Mouse (Mus musculus) splenic B cell, adult 2 months (primary cell): ENCODE results near the gene Slc7a7.
A peak's percentile ranks its signal among the peaks of the same experiment; 100 is the strongest.

Source experiments
- DNase-seq: peaks from one replicate; pipeline ENCODE4 v3.0.0-alpha.2; 2011; ENCODE audit warnings: low read depth, low spot score
- H3K27me3 ChIP-seq: 2 replicates; pipeline ENCODE4 v1.6.1; 2012; ENCODE audit warnings: mild to moderate bottlenecking, low read length, moderate library complexity, mixed read lengths; ENCODE audit not compliant: control insufficient read depth, poor library complexity, insufficient read depth, severe bottlenecking
- H3K36me3 ChIP-seq: 2 replicates; pipeline ENCODE4 v1.6.1; 2012; ENCODE audit warnings: mild to moderate bottlenecking, low read length, moderate library complexity, mixed read lengths; ENCODE audit not compliant: control insufficient read depth, poor library complexity, insufficient read depth, severe bottlenecking

The Slc7a7 gene

GRCm38 (mm10) chr14:54426689-54427398 is 9.3 kb upstream of the Slc7a7 start, which contains the start of gene Mrpl52:
TSS of gene Mrpl52 (plus strand) at chr14:54426909.
- H3K36me3 ChIP-seq: no peaks in the 10 kb centered on the region
- DNase-seq: peak; percentile 75

GRCm38 (mm10) chr14:54426003-54426688 is 8.6 kb upstream of the Slc7a7 start:
- no peaks in the 10 kb centered on the region for H3K27me3 ChIP-seq
- DNase-seq: peak; percentile 43

More at GRCm38 (mm10) chr14:54426689-54427398, 9.3 kb upstream of the Slc7a7 start, which contains the start of gene Mrpl52:
- no peaks in the 10 kb centered on the region for H3K27me3 ChIP-seq

GRCm38 (mm10) chr14:54425540-54425939 is 8.0 kb upstream of the Slc7a7 start:
- no peaks in the 10 kb centered on the region for H3K36me3 ChIP-seq
- no peak for DNase-seq
- H3K27me3 ChIP-seq: no peaks in the 10 kb centered on the region

More at GRCm38 (mm10) chr14:54426003-54426688, 8.6 kb upstream of the Slc7a7 start:
- H3K36me3 ChIP-seq: no peaks in the 10 kb centered on the region

- no peaks in the 10 kb centered on the region for H3K27me3 ChIP-seq
- no peaks in the 10 kb centered on the region for H3K36me3 ChIP-seq
- DNase-seq: no peak
These were observed 7.1 kb upstream of the Slc7a7 start for GRCm38 (mm10) chr14:54424634-54425033.

- Histone ChIP-seq H3K27me3 (no peaks in the 10 kb centered on the region), H3K36me3 (no peaks in the 10 kb centered on the region)
- peak; percentile 57 for DNase-seq
These were observed 5.8 kb upstream of the Slc7a7 start for GRCm38 (mm10) chr14:54423406-54423805.

GRCm38 (mm10) chr14:54421014-54421413 is 3.4 kb upstream of the Slc7a7 start:
- Histone ChIP-seq H3K36me3 (no peaks in the 10 kb centered on the region), H3K27me3 (no peaks in the 10 kb centered on the region)
- DNase-seq: no peak

GRCm38 (mm10) chr14:54416830-54417229 is 750 bp downstream of the Slc7a7 start:
- H3K27me3 ChIP-seq: no peaks in the 10 kb centered on the region
- no peaks in the 10 kb centered on the region for H3K36me3 ChIP-seq
- peak; percentile 38 for DNase-seq

GRCm38 (mm10) chr14:54416229-54416775 is 1.3 kb downstream of the Slc7a7 start:
- no peaks in the 10 kb centered on the region for H3K36me3 ChIP-seq
- no peaks in the 10 kb centered on the region for H3K27me3 ChIP-seq
- no peak for DNase-seq

- Histone ChIP-seq H3K27me3 (no peaks in the 10 kb centered on the region), H3K36me3 (no peaks in the 10 kb centered on the region)
- DNase-seq: no peak
These were observed 2.1 kb downstream of the Slc7a7 start for GRCm38 (mm10) chr14:54415241-54416020.

GRCm38 (mm10) chr14:54413877-54414700 is 3.5 kb downstream of the Slc7a7 start:
- H3K36me3 ChIP-seq: no peaks in the 10 kb centered on the region
- no peaks in the 10 kb centered on the region for H3K27me3 ChIP-seq
- DNase-seq: no peak

- Histone ChIP-seq H3K36me3 (no peaks in the 10 kb centered on the region), H3K27me3 (no peaks in the 10 kb centered on the region)
- DNase-seq: peak; percentile 44
These were observed 4.9 kb downstream of the Slc7a7 start for GRCm38 (mm10) chr14:54412629-54413170.

GRCm38 (mm10) chr14:54412000-54412576 is 5.5 kb downstream of the Slc7a7 start:
- H3K36me3 ChIP-seq: no peaks in the 10 kb centered on the region
- no peaks in the 10 kb centered on the region for H3K27me3 ChIP-seq
- peak; percentile 49 for DNase-seq

GRCm38 (mm10) chr14:54409980-54410810 is 7.4 kb downstream of the Slc7a7 start:
- no peaks in the 10 kb centered on the region for H3K27me3 ChIP-seq
- peak; percentile 36 for DNase-seq
- H3K36me3 ChIP-seq: no peaks in the 10 kb centered on the region
